Mouse (Mus musculus): ENCODE measurements around the gene Nectin2.

DNA sequence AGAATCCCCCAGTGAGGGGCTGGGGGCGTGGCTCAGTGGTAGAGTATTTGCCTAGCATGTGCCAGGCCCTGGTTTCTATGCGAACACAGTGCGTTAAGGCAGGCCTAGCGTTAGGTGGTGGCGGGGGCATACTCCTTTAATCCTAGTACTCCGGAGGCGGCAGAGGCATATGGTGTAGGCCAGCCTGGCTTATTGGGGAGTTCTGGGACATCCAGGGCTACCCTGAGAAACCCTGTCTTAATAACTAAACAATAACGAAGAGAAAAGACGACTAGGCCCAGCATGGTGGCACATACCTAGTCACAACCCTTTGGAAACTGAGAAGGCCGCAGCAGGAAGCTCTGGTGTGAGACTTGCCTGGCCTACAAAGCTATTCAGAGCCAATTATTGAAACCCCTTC is 62.2 kb downstream of the Nectin2 start:
- TF ChIP-seq E2F4 (IDR thresholded peaks at IDR 0.05; ENCODE audit: insufficient read depth) = no peak
- no peak for TF ChIP-seq POLR2A (IDR thresholded peaks at IDR 0.05; ENCODE audit: insufficient read length, low read depth)
- no peak for TF ChIP-seq MYOD1 (IDR thresholded peaks at IDR 0.05; ENCODE audit: control insufficient read depth in 1 of 3, insufficient read length in 2 of 3, low read depth in 2 of 3)
- TF ChIP-seq CEBPB (IDR thresholded peaks at IDR 0.05; ENCODE audit: insufficient read depth, poor library complexity, severe bottlenecking) = no peak
- no peak for TF ChIP-seq TCF12 (IDR thresholded peaks at IDR 0.05; ENCODE audit: insufficient read depth, poor library complexity, severe bottlenecking)
- TF ChIP-seq MAX (IDR thresholded peaks at IDR 0.05; ENCODE audit: low read depth) = no peak
